Mouse (Mus musculus) embryonic facial prominence, embryonic 12.5 days (tissue): ENCODE measurements around the gene Uvrag. TPM values are rescaled to one million over a fixed set of nuclear protein-coding genes. Genes with fewer than 3 reads are reported as not detected.
A peak's percentile ranks its signal among the peaks of the same experiment; 100 is the strongest.

Experiments used
- ATAC-seq: fragments of 200-750 bp; cut with Nextera tagmentation; 2 replicates; pipeline ENCODE4 v1.8.0; 2017; ENCODE audit not compliant: insufficient number of reproducible peaks, insufficient read depth, low FRiP score, low TSS enrichment
- H3K27ac ChIP-seq: fragments of 300-500 bp; sonication (generic); 2 replicates; pipeline ENCODE4 v1.5.1; 2016; ENCODE audit warnings: mild to moderate bottlenecking
- H3K27me3 ChIP-seq: fragments of 300-500 bp; sonication (generic); 2 replicates; pipeline ENCODE4 v1.6.1; 2016; ENCODE audit warnings: mild to moderate bottlenecking, moderate library complexity
- H3K36me3 ChIP-seq: fragments of 300-500 bp; sonication (generic); 2 replicates; pipeline ENCODE4 v1.6.1; 2016; ENCODE audit warnings: mild to moderate bottlenecking
- H3K4me1 ChIP-seq: fragments of 300-500 bp; sonication (generic); 2 replicates; pipeline ENCODE4 v1.6.1; 2016
- H3K4me2 ChIP-seq: fragments of 300-500 bp; sonication (generic); replicated peaks from 2 replicates; pipeline ENCODE4 v1.6.1; 2016; ENCODE audit warnings: mild to moderate bottlenecking, moderate library complexity
- H3K4me3 ChIP-seq: fragments of 300-500 bp; sonication (generic); 2 replicates; pipeline ENCODE4 v1.5.1; 2016; ENCODE audit warnings: mild to moderate bottlenecking
- H3K9ac ChIP-seq: fragments of 300-500 bp; sonication (generic); 2 replicates; pipeline ENCODE4 v1.6.1; 2016; ENCODE audit warnings: mild to moderate bottlenecking, moderate library complexity
- H3K9me3 ChIP-seq: fragments of 300-500 bp; sonication (generic); 2 replicates; pipeline ENCODE4 v1.6.1; 2016; ENCODE audit warnings: mild to moderate bottlenecking, moderate library complexity
- WGBS: fragments of 180-500 bp; shearing (Covaris S2); methylation state at CpG from one replicate; pipeline ENCODE4 v1.1.7; 2016; 5-methylcytosine and 5-hydroxymethylcytosine counted together
- polyA plus RNA-seq: library from polyadenylated mRNA; unstranded; fragments of >200 nt; fragmentation: Nextera tagmentation; extraction: Ambion mirVana; gene quantifications from 2 replicates; pipeline ENCODE4 v1.2.1, GENCODE M21; 2016

The Uvrag gene
- polyA plus RNA-seq, 1 experiment from 2014 or later, result 20.2 TPM

DNA sequence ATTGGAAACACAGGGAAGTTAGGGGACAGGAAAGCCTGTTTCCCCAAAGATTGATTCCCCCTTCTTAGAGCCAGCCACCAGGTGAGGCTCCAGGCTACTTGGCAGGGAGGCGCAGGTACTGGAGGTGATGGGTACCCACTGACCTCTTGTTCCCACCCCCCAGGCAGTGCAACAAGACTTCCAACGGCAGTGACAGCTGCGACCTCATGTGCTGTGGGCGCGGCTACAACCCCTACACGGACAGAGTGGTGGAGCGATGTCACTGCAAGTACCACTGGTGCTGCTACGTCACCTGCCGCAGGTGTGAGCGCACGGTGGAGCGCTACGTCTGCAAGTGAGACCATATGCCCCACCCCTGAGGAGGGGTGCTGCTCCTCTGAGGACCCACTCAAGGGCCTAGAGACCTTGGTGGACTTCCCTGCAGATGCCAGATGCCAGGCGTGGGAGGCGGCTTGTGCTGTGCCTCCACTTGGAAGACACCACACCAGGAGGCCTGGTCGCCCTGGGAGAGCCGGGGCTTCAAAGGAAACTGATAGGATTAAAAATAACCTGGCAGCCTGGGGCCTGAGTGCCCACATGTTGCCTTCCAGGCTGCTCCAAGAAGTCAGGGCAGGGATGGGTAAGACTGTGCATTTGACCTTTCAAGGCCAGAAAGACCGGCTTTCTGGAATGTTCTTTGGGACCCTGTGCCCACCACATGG, 287.8 kb downstream of the Uvrag start:
- H3K27me3 ChIP-seq, result no peaks in the 10 kb centered on the region
- H3K4me1 ChIP-seq, result peaks cover 21% of the 10 kb centered on the region
- H3K36me3 ChIP-seq, result 0 out of 2 replicates have a peak, but pooled peaks cover 6% of the 10 kb centered on the region
- no peaks in the 10 kb centered on the region for H3K9me3 ChIP-seq
- whole genome bisulfite sequencing, result 83% methylated on average over 18 of the region's 18 CpGs
- H3K4me2 ChIP-seq, result no peak overlapping the region
- no peak overlapping the region for H3K27ac ChIP-seq
- no peak overlapping the region for H3K9ac ChIP-seq
- ATAC-seq, result no peak
- no peak overlapping the region for H3K4me3 ChIP-seq

DNA sequence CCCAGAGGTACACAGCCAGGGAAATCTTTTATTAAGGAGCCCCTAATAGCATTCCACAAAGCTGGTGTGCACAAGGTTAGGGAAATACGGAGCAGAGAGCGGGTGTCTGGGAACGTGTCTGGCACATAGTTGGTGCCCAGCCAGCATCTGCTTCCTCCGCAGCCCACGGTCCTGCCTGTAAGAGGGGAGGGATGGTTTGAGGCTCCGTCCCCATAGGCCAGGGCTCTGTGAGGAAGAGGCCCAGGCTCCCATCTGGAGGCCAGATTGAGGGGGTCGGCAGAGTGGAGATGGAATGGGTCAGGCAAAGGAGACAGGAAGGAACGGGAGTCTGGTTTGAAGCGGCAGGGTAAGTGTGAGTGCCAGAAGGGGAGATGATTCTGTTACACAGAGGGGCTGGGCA, 289.7 kb downstream of the Uvrag start:
- Histone ChIP-seq H3K27ac (peak overlapping the region; percentile 55; the same call in 1 of the 2 replicates), H3K9me3 (no peaks in the 10 kb centered on the region), H3K4me1 (peaks cover 21% of the 10 kb centered on the region), H3K27me3 (peaks cover 8% of the 10 kb centered on the region; the same call in 1 of the 2 replicates), H3K9ac (no peak overlapping the region), H3K36me3 (peaks cover 13% of the 10 kb centered on the region; the same call in 1 of the 2 replicates), H3K4me2 (no peak overlapping the region), H3K4me3 (no peak overlapping the region)
- ATAC-seq, result peak; percentile 43; the same call in 1 of the 2 replicates
- WGBS, result 27% methylated on average over 9 of the region's 9 CpGs

DNA sequence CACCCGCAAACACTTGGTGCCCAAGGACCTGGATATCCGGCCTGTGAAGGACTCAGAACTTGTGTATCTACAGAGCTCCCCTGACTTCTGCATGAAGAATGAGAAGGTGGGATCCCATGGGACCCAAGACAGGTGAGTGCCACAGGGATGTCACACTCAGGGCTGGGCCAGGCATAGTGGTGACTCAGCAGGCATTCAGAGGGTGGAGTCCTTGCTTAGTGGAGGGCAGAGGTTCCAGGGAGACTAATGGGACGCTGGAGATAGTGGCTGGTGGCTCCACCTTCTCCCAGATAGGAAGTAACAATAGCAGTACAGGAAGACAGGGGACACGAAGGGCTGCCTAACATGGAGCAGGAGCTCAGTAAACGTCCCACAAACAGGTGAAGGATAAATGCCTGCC, 290.6 kb downstream of the Uvrag start:
- Histone ChIP-seq H3K4me2 (no peak overlapping the region), H3K4me3 (no peak overlapping the region), H3K9me3 (no peaks in the 10 kb centered on the region), H3K9ac (no peak overlapping the region), H3K36me3 (peaks cover 13% of the 10 kb centered on the region; the same call in 1 of the 2 replicates), H3K27me3 (peaks cover 9% of the 10 kb centered on the region; the same call in 1 of the 2 replicates), H3K27ac (0 out of 2 replicates have a peak overlapping the region, but pooled peaks have one; percentile 55), H3K4me1 (peaks cover 21% of the 10 kb centered on the region)
- no peak for ATAC-seq
- WGBS, result 83% methylated on average over 5 of the region's 5 CpGs

DNA sequence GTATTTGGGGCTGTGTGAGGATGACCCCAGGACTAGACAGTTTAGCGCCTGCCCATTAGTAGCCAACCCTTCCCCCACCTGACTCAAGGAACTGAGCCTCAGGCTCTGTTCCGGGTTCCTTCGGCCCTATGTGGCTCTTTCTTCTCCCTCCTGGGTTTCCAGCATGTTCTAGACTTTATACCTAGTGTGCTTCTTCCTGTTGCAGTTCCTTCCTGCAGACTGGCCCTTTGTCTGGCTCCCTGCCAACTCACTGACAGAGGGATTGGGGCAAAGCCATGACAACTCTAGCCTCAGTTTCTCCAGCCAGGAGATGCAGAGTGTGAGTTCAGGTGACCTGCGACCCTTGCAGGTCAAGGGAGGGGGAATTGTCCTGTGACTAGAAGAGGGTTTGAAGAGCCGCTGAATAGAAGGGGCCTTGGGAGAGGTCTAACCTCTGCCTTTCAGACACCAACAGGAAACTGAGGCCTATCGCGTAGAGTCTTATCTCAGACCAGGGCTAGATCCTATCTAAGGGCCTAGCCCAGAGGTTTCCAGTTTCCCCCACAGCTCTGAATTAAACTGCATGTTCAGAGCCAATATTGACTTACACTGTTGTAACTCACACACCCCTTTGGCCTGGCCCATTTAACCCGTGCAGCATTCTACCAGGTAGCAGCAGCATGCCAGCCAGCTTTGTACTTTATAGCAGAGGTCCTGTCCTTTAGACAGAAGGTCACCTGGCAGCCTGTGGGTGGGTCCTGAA, 291.9 kb downstream of the Uvrag start:
- H3K4me1 ChIP-seq, result peaks cover 24% of the 10 kb centered on the region
- no peak overlapping the region for H3K4me2 ChIP-seq
- H3K9me3 ChIP-seq, result no peaks in the 10 kb centered on the region
- ATAC-seq, result no peak
- H3K27ac ChIP-seq, result no peak overlapping the region
- no peak overlapping the region for H3K9ac ChIP-seq
- peaks cover 13% of the 10 kb centered on the region; the same call in 1 of the 2 replicates for H3K36me3 ChIP-seq
- 82% methylated on average over 8 of the region's 8 CpGs for WGBS
- no peak overlapping the region for H3K4me3 ChIP-seq
- H3K27me3 ChIP-seq, result peaks cover 12% of the 10 kb centered on the region; the same call in 1 of the 2 replicates

DNA sequence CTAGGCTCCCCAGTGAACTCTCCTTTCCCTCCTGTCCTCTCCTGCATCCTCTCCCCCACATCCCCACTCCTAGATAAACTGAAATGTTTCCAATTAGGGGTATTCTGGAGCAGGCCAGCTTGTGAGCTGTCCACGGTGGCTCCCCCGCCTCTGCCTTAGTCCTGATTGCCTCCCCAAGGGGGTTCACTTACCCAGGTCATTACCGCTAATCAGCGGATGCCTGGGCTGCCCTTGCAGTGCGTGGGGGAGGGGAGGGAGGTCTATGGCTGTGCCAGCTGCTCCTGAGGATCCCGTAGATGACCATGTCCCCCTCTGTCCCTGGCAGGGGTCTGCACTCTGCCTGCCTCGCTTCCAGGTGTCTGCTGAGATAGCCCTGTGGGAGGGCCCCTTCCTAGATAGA, 297.3 kb downstream of the Uvrag start:
- H3K4me3 ChIP-seq, result no peak overlapping the region
- peaks cover 52% of the 10 kb centered on the region for H3K27me3 ChIP-seq
- WGBS, result 8% methylated on average over 7 of the region's 7 CpGs

DNA sequence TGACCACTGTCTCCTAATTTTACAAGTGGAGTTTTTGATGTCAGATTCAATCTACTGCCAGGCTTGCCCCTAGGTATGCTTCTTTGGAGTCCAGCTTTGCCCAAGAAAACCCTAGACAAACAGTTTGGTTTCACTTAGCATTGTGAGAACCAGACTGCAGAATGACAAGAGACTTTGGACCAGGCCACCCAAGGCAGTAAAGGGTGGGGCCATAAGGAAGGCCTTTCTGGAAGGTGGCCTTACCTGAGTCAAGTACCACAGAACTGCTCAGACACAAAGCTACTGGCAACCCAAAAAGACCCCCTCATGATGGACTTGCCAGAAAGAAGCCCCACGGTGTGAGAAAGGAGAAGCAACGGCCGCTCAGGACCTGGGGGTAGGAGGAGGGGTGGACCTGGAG, 297.9 kb downstream of the Uvrag start:
- Histone ChIP-seq H3K9ac (no peak overlapping the region), H3K27me3 (peaks cover 56% of the 10 kb centered on the region), H3K4me1 (peaks cover 54% of the 10 kb centered on the region), H3K27ac (peak overlapping the region; percentile 20; the same call in 1 of the 2 replicates), H3K4me3 (no peak overlapping the region), H3K4me2 (no peak overlapping the region), H3K36me3 (peaks cover 6% of the 10 kb centered on the region; the same call in 1 of the 2 replicates), H3K9me3 (no peaks in the 10 kb centered on the region)
- 67% methylated on average over 3 of the region's 3 CpGs for WGBS
- no peak for ATAC-seq

More for the DNA sequence above, 297.3 kb downstream of the Uvrag start:
- peak overlapping the region; percentile 28 for H3K4me2 ChIP-seq
- H3K4me1 ChIP-seq, result peaks cover 52% of the 10 kb centered on the region
- ATAC-seq, result peak; percentile 17; the same call in 1 of the 2 replicates
- no peak overlapping the region for H3K9ac ChIP-seq
- peaks cover 7% of the 10 kb centered on the region; the same call in 1 of the 2 replicates for H3K36me3 ChIP-seq
- H3K27ac ChIP-seq, result 0 out of 2 replicates have a peak overlapping the region, but pooled peaks have one; percentile 4
- no peaks in the 10 kb centered on the region for H3K9me3 ChIP-seq

DNA sequence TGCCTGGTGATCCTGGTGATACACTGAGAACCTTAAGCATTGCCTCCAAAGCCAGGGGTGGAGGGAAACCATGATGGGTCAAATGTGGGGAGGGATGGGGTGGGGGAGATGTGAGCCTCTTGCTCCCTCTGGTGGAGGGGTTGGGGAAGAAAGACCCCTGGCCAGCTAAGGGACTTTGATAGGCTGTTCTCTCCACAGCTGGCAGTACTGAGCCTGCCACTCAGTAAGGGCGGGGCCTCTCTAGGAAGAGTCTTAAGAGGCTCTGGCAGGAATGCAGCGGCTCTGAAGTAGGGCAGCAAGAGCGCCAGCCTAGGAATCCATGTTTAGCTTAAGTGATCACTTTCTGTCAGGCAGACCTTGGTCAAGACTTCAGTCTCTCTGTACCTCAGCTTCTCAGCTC, 299.1 kb downstream of the Uvrag start:
- Histone ChIP-seq H3K9ac (no peak overlapping the region), H3K9me3 (no peaks in the 10 kb centered on the region), H3K4me3 (no peak overlapping the region), H3K36me3 (no peaks in the 10 kb centered on the region), H3K4me2 (no peak overlapping the region), H3K27me3 (peaks cover 62% of the 10 kb centered on the region), H3K27ac (no peak overlapping the region), H3K4me1 (peaks cover 64% of the 10 kb centered on the region)
- WGBS, result 40% methylated on average over 3 of the region's 3 CpGs
- ATAC-seq, result no peak

DNA sequence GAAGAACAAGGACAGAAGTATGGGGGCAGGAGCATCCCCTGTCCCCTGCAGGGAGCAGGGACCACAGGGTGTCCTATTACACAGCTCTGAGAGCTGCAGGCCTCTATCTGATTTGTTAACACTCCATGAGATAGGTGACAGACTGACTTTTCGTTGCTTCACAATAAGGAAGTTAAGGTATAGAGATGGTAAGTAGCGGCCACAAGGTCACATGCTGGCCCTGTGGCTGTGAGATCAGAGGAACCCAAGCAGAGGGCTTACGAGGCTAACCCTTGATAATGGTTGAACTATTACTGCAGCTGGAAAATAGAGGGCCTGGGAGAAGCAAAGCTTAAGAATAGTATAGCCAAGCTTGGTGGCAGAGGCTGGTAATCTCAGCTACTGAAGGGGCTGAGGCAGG, 300.2 kb downstream of the Uvrag start:
- H3K27me3 ChIP-seq, result peaks cover 66% of the 10 kb centered on the region
- H3K36me3 ChIP-seq, result no peaks in the 10 kb centered on the region
- WGBS, result 35% methylated on average over 3 of the region's 3 CpGs
- H3K4me1 ChIP-seq, result peaks cover 72% of the 10 kb centered on the region
- no peak overlapping the region for H3K9ac ChIP-seq
- ATAC-seq, result no peak
- H3K9me3 ChIP-seq, result no peaks in the 10 kb centered on the region
- H3K4me2 ChIP-seq, result peak overlapping the region; percentile 97
- H3K27ac ChIP-seq, result no peak overlapping the region
- H3K4me3 ChIP-seq, result no peak overlapping the region

DNA sequence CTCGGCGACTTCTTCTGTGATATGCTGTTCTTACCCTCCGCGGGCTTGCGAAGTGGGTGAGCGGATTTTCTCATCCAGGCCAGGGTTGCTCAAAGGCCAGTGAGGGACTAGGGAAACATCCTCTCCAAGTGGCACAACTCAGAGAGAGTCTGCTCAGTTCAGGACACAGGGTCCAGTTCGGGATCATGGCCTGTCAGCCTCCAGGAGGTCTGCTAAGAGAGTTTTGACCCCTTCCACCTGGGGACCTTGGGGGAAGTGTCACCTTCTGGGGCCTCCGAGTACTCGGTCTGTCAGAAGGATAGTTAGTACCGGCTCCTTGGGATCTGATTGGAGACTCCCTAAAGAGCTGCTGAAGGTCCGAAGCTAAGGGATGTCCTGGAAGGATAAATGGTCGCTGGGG, 301.6 kb downstream of the Uvrag start:
- H3K9ac ChIP-seq, result peak overlapping the region; percentile 52; the same call in 1 of the 2 replicates
- no peak overlapping the region for H3K27ac ChIP-seq
- H3K4me1 ChIP-seq, result peaks cover 82% of the 10 kb centered on the region
- 3% methylated on average over 12 of the region's 12 CpGs for WGBS
- ATAC-seq, result no peak
- peak overlapping the region; percentile 97 for H3K4me2 ChIP-seq
- peaks cover 81% of the 10 kb centered on the region for H3K27me3 ChIP-seq
- H3K36me3 ChIP-seq, result no peaks in the 10 kb centered on the region
- H3K4me3 ChIP-seq, result peak overlapping the region; percentile 58
- no peaks in the 10 kb centered on the region for H3K9me3 ChIP-seq

DNA sequence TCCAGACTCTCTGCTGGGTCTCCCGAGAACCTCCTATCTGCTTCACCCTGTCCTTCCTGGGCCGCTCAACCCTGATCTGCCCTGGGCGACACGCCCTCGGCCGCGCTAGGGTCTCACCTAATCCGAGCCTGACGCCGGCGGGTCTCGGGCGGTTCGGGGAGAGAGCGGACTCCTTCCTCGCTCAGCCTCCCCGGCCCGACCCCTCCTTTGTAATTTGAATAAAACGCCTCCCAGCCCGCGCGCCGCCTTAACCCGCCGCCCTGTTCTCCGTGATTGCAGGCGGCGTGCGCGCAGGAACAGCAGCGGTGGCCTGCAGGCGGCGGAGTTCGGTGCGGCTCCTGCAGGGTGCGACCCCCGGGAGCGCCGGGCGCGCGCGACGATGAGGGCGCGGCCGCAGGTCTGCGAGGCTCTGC, 302.2 kb downstream of the Uvrag start:
- H3K27ac ChIP-seq, result no peak overlapping the region

DNA sequence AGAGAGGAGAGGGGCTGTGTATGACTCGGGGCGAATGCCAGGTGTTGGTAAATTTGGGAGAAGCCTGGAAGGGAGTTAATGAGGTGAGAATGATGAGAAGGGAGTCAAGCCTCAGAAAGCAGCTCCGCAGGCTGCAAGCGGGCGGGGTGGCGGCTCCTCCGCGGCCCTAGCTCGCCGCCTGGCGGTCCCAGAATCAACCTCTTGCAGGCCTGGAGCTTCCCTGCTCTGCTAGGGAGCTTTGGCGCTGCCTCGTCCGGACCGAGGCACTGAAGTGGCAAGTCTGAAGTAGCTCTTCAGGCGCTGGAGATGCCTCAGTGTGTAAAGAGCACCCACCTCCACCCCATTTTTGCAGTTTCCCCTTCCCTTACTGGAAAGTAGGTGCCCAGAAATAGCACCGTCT, 303.0 kb downstream of the Uvrag start:
- H3K36me3 ChIP-seq, result no peaks in the 10 kb centered on the region
- peak overlapping the region; percentile 97 for H3K4me2 ChIP-seq
- H3K4me3 ChIP-seq, result peak overlapping the region; percentile 58
- peak overlapping the region; percentile 31; the same call in 1 of the 2 replicates for H3K9ac ChIP-seq
- WGBS, result under 1% methylated on average over 17 of the region's 17 CpGs
- H3K27ac ChIP-seq, result 0 out of 2 replicates have a peak overlapping the region, but pooled peaks have one; percentile 23
- no peaks in the 10 kb centered on the region for H3K9me3 ChIP-seq
- H3K27me3 ChIP-seq, result peaks cover 86% of the 10 kb centered on the region
- ATAC-seq, result 0 out of 2 replicates have a peak, but pooled peaks have one; percentile 53
- peaks cover 69% of the 10 kb centered on the region for H3K4me1 ChIP-seq

More for the DNA sequence above, 302.2 kb downstream of the Uvrag start:
- H3K4me2 ChIP-seq, result peak overlapping the region; percentile 97
- peaks cover 80% of the 10 kb centered on the region for H3K27me3 ChIP-seq
- H3K36me3 ChIP-seq, result no peaks in the 10 kb centered on the region
- H3K9me3 ChIP-seq, result no peaks in the 10 kb centered on the region
- ATAC-seq, result peak; percentile 13; the same call in 1 of the 2 replicates
- H3K4me3 ChIP-seq, result peak overlapping the region; percentile 58
- H3K9ac ChIP-seq, result peak overlapping the region; percentile 52
- under 1% methylated on average over 48 of the region's 48 CpGs for WGBS
- H3K4me1 ChIP-seq, result peaks cover 77% of the 10 kb centered on the region
